9 mouse cellular contexts compared by ENCODE assay signal in genomic region chr17:28904546-28905376, GRCm38 (mm10). TPM values are rescaled to one million over a fixed set of nuclear protein-coding genes. Genes with fewer than 3 reads are reported as not detected.
A peak's percentile ranks its signal among the peaks of the same experiment; 100 is the strongest.
DNase-seq lines count a peak whose midpoint lies in the region; ATAC-seq and TF ChIP-seq lines count a peak whose summit lies in the region.
"Had no signal": no experiment of that assay in that cellular context is flagged by ENCODE, and none has a peak within 500 bp of the region (broad histone marks: within the 10 kb centered on the region; RNA-seq: fewer than 3 reads in every experiment).

No protein-coding gene starts in this region.

- DNase-seq in G1E (ENCODE audit: low spot score), result peak; percentile 48
- DNase-seq in adrenal gland, postnatal 14 days, result peak; percentile 81
- peak; percentile 74 for DNase-seq in embryonic facial prominence, embryonic 10.5 days (ENCODE audit: low spot score)
- DNase-seq in heart, postnatal 0 days (ENCODE audit: low spot score), result peak; percentile 36
- peak; percentile 70 to 74 for DNase-seq in layer of hippocampus, postnatal 10 days (ENCODE audit: low spot score in 2 of 2)
- peak; percentile 72 for DNase-seq in lung, postnatal 36 days
- peak; percentile 70 to 73 for DNase-seq in right cerebral cortex, adult 2 months (ENCODE audit: low spot score in 2 of 2)
- DNase-seq: liver, embryonic 13.5 days had no signal

- TF ChIP-seq CTCF in G1E (IDR thresholded peaks at IDR 0.05; ENCODE audit: low read depth, low read length), result peak; percentile 57; the same call in 1 of the 2 replicates
- TF ChIP-seq CTCF in heart, postnatal 0 days (IDR thresholded peaks at IDR 0.05; ENCODE audit: low read depth), result peak; percentile 74

- no peaks in the 10 kb centered on the region for H3K9me3 ChIP-seq in G1E (replicated peaks)
- H3K9me3 ChIP-seq in embryonic facial prominence, embryonic 10.5 days, result no peaks in the 10 kb centered on the region
- no peaks in the 10 kb centered on the region for H3K9me3 ChIP-seq in heart, postnatal 0 days (replicated peaks; ENCODE audit: control insufficient read depth, low read length)
- H3K9me3 ChIP-seq: liver, embryonic 13.5 days had no signal

- peaks cover 7% of the 10 kb centered on the region; the same call in 1 of the 2 replicates for H3K4me1 ChIP-seq in G1E (ENCODE audit: insufficient read depth, low read depth, low read length)
- H3K4me1 ChIP-seq in embryonic facial prominence, embryonic 10.5 days, result peaks cover 24% of the 10 kb centered on the region
- no peaks in the 10 kb centered on the region for H3K4me1 ChIP-seq in heart, postnatal 0 days (ENCODE audit: control insufficient read depth, insufficient read depth)

- H3K4me3 ChIP-seq in G1E (ENCODE audit: low read depth, low read length), result no peak overlapping the region
- peak overlapping the region; percentile 11; the same call in 1 of the 2 replicates for H3K4me3 ChIP-seq in embryonic facial prominence, embryonic 10.5 days
- H3K4me3 ChIP-seq in heart, postnatal 0 days (ENCODE audit: low read depth, low read length), result no peak overlapping the region
- H3K4me3 ChIP-seq: liver, embryonic 13.5 days had no signal

- no peak overlapping the region for H3K9ac ChIP-seq in heart, postnatal 0 days (replicated peaks; ENCODE audit: low read depth, low read length)
- H3K9ac ChIP-seq: liver, embryonic 13.5 days had no signal

- ATAC-seq in G1E (ENCODE audit: extremely low read depth, insufficient number of reproducible peaks, low FRiP score, poor library complexity, severe bottlenecking), result no peak; the same call in 1 of the 2 replicates
- no peak for ATAC-seq in heart, postnatal 0 days (ENCODE audit: insufficient read depth, low read depth)
- no peak for ATAC-seq in activated CD4-positive, CD25-positive, alpha-beta regulatory T cell, adult 4 months

- H3K4me2 ChIP-seq in heart, postnatal 0 days (ENCODE audit: low read depth, low read length), result no peak overlapping the region
- H3K4me2 ChIP-seq: liver, embryonic 13.5 days had no signal

- WGBS in embryonic facial prominence, embryonic 10.5 days, result 32% methylated on average over 23 of the region's 23 CpGs
- WGBS in heart, postnatal 0 days, result 27% methylated on average over 23 of the region's 23 CpGs

- no peak for TF ChIP-seq EP300 in heart, postnatal 0 days (IDR thresholded peaks at IDR 0.05; ENCODE audit: low read depth)

- H3K27ac ChIP-seq in embryonic facial prominence, embryonic 10.5 days (replicated peaks), result no peak overlapping the region; the same call in 1 of the 2 replicates
- H3K27ac ChIP-seq in heart, postnatal 0 days (ENCODE audit: low read depth), result no peak overlapping the region
- H3K27ac ChIP-seq: liver, embryonic 13.5 days had no signal

- peaks cover 47% of the 10 kb centered on the region for H3K27me3 ChIP-seq in G1E (ENCODE audit: insufficient read depth, low read length)
- H3K27me3 ChIP-seq in embryonic facial prominence, embryonic 10.5 days (replicated peaks; ENCODE audit: low read depth, poor library complexity, severe bottlenecking), result peaks cover 34% of the 10 kb centered on the region
- H3K27me3 ChIP-seq in heart, postnatal 0 days (ENCODE audit: control insufficient read depth, insufficient read depth, low read length), result peaks cover 8% of the 10 kb centered on the region

- H3K36me3 ChIP-seq in G1E (replicated peaks), result no peaks in the 10 kb centered on the region
- no peaks in the 10 kb centered on the region for H3K36me3 ChIP-seq in embryonic facial prominence, embryonic 10.5 days (replicated peaks)
- H3K36me3 ChIP-seq in heart, postnatal 0 days (replicated peaks; ENCODE audit: control insufficient read depth, insufficient read depth, low read length), result no peaks in the 10 kb centered on the region
- H3K36me3 ChIP-seq: liver, embryonic 13.5 days had no signal

RNA-seq across cellular contexts. Expression of gene 4930539E08Rik, which starts 10.4 kb away (rescaled TPM):
- total RNA-seq in G1E (2014; fragmentation: Nextera tagmentation) (not detected in 2 replicates), G1E (2017) (0.11 and 0.12 TPM in 2 replicates)
- polyA plus RNA-seq in G1E (2012), result not detected in 2 replicates
- not detected in 2 replicates for total RNA-seq in adrenal gland, postnatal 14 days (2021)
- 0.10 and 0.17 TPM in 2 replicates for polyA plus RNA-seq in embryonic facial prominence, embryonic 10.5 days (2016; fragmentation: Nextera tagmentation; extraction: Ambion mirVana)
- total RNA-seq in heart, postnatal 0 days (2014; rRNA removed; ENCODE audit: low replicate concordance), result not detected in 2 replicates
- 0.03 TPM in 2 replicates for polyA plus RNA-seq in heart, postnatal 0 days (2015; fragmentation: Nextera tagmentation; extraction: Ambion mirVana)
- 1 to 10 TPM; 4.7 to 5.1 TPM for total RNA-seq in layer of hippocampus, postnatal 10 days (2021)
- polyA plus RNA-seq in activated CD4-positive, CD25-positive, alpha-beta regulatory T cell, adult 4 months (2017; shearing (Covaris generic)), result 1 to 10 TPM; 1.5 to 1.6 TPM

RNA-seq across cellular contexts. Expression of gene Pxt1, which starts 38.9 kb away (rescaled TPM):
- 0.73 TPM in 1 of 2 replicates, not detected in the other for total RNA-seq in G1E (2014; fragmentation: Nextera tagmentation)
- total RNA-seq in G1E (2017), result not detected in 2 replicates
- 0.23 and 0.29 TPM in 2 replicates for polyA plus RNA-seq in G1E (2012)
- total RNA-seq in adrenal gland, postnatal 14 days (2021), result 0.64 and 1.3 TPM in 2 replicates
- 0.20 TPM in 1 of 2 replicates, not detected in the other for polyA plus RNA-seq in embryonic facial prominence, embryonic 10.5 days (2016; fragmentation: Nextera tagmentation; extraction: Ambion mirVana)
- not detected in 2 replicates for total RNA-seq in heart, postnatal 0 days (2014; rRNA removed; ENCODE audit: low replicate concordance)
- not detected in 2 replicates for polyA plus RNA-seq in heart, postnatal 0 days (2015; fragmentation: Nextera tagmentation; extraction: Ambion mirVana)
- total RNA-seq in layer of hippocampus, postnatal 10 days (2021), result not detected
- polyA plus RNA-seq in activated CD4-positive, CD25-positive, alpha-beta regulatory T cell, adult 4 months (2017; shearing (Covaris generic)), result under 1 TPM in 1 of 2 experiments, not detected in 1; 0.77 TPM

RNA-seq across cellular contexts. Expression of gene Pnpla1, which starts 46.5 kb away (rescaled TPM):
- total RNA-seq in G1E (2014; fragmentation: Nextera tagmentation), result not detected in 2 replicates
- 0.06 TPM in 1 of 2 replicates, not detected in the other for total RNA-seq in G1E (2017)
- polyA plus RNA-seq in G1E (2012), result not detected in 2 replicates
- 0.15 TPM in 1 of 2 replicates, not detected in the other for total RNA-seq in adrenal gland, postnatal 14 days (2021)
- polyA plus RNA-seq in embryonic facial prominence, embryonic 10.5 days (2016; fragmentation: Nextera tagmentation; extraction: Ambion mirVana), result 0.09 TPM in 1 of 2 replicates, not detected in the other
- total RNA-seq in heart, postnatal 0 days (2014; rRNA removed; ENCODE audit: low replicate concordance), result not detected in 2 replicates
- 0.03 and 0.04 TPM in 2 replicates for polyA plus RNA-seq in heart, postnatal 0 days (2015; fragmentation: Nextera tagmentation; extraction: Ambion mirVana)
- under 1 TPM; 0.27 to 0.46 TPM for total RNA-seq in layer of hippocampus, postnatal 10 days (2021)
- not detected for polyA plus RNA-seq in activated CD4-positive, CD25-positive, alpha-beta regulatory T cell, adult 4 months (2017; shearing (Covaris generic))
- polyA plus RNA-seq: liver, embryonic 13.5 days had no signal

RNA-seq across cellular contexts. Expression of gene Kctd20, which starts 47.0 kb away (rescaled TPM):
- total RNA-seq in G1E (2014; fragmentation: Nextera tagmentation) (47.3 and 66.3 TPM in 2 replicates), G1E (2017) (42.7 and 51.0 TPM in 2 replicates)
- polyA plus RNA-seq in G1E (2012), result 91.6 and 123 TPM in 2 replicates
- 71.6 and 79.3 TPM in 2 replicates for total RNA-seq in adrenal gland, postnatal 14 days (2021)
- polyA plus RNA-seq in embryonic facial prominence, embryonic 10.5 days (2016; fragmentation: Nextera tagmentation; extraction: Ambion mirVana), result 125 and 126 TPM in 2 replicates
- total RNA-seq in heart, postnatal 0 days (2014; rRNA removed; ENCODE audit: low replicate concordance), result 32.3 and 41.5 TPM in 2 replicates
- 33.3 and 35.3 TPM in 2 replicates for polyA plus RNA-seq in heart, postnatal 0 days (2015; fragmentation: Nextera tagmentation; extraction: Ambion mirVana)
- total RNA-seq in layer of hippocampus, postnatal 10 days (2021), result 10 to 100 TPM; 73.4 to 78.0 TPM
- polyA plus RNA-seq in activated CD4-positive, CD25-positive, alpha-beta regulatory T cell, adult 4 months (2017; shearing (Covaris generic)), result 10 to 100 TPM; 32.0 to 47.5 TPM
